Mouse (Mus musculus): ENCODE measurements around the gene Nemf.

The Nemf gene

GRCm38 (mm10) chr12:69304051-69304450, 52.9 kb downstream of the Nemf start:
- DNase-seq (ENCODE audit: low spot score), result no peak

DNA sequence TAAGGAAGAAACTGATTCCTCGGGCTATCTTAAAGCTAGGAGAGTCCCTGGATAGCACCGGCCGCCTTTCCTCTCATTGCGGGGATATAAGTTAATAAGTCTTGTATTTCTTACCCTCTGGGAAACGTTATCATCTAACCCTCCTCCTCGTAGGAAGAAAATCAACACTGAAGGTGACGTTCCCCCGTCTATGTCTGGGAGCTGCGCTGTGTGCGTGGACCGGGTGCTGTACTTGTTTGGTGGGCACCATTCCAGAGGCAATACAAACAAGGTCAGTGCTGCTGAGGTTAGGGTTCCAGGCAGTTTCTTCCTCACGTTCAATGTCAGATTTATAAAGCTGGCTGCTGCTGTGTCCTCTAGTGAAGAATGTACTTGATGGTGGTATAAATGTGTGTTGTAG, 54.8 kb downstream of the Nemf start:
- DNase-seq (ENCODE audit: low spot score), result no peak

GRCm38 (mm10) chr12:69300391-69300790, 56.6 kb downstream of the Nemf start:
- no peak for DNase-seq (ENCODE audit: low spot score)

DNA sequence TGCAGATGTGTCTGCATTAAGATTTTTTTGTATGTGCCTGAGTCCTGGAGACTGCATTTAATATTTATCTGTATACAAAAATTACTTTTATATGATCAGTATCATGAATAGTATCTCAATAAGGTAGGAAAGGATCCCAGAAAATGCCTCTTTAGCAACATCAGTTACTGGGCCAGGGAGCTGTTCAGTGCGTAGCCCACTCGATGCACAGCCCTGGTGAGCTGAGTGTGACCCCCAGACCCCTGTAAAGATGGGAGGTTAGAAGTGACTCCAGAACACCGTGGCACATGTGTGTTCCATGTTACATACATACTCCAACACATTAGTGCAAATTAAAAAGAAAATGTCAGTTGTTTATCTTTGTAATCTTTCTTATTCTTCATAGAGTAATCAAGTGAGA, 57.1 kb downstream of the Nemf start:
- no peak for DNase-seq (ENCODE audit: low spot score)

DNA sequence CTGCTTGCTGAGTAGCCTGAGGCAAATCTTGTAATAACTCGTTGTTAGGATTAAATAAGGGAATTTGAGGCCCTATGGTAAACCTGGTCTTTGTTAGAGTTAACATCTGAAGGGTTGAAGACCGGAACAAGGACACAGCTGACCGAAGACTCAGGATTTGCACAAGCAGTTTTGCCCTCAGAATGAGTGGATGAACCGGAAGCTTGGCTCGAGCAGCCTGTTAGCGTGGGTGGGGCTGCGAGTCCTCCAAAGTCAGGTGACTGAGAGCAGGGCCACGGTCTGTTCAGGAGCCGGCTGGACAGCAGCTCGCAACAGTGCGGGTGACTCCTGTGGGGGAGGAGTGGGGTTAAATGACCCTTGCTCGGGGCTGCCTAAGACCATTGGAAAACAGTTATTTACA, 57.7 kb downstream of the Nemf start:
- DNase-seq (ENCODE audit: low spot score), result no peak

DNA sequence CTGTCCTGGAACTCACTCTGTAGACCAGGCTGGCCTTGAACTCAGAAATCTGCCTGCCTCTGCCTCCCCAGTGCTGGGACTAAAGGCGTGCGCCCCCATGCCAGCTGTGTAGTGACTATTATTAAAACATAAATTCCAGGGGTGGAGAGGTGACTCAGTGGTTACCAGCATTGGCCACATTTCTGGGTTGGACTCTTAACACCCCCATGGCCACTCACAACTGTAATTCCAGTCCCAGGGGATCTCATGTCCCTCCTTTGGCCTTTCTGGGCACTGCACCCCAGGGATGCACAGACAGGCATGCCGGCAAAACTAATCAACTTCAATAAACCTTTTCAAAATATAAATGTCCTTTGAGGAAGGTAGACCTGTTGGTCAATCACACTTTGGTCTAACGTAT, 58.7 kb downstream of the Nemf start:
- no peak for DNase-seq (ENCODE audit: low spot score)

- no peak for DNase-seq (ENCODE audit: low spot score)
Measured at GRCm38 (mm10) chr12:69297411-69298150, 59.4 kb downstream of the Nemf start.

GRCm38 (mm10) chr12:69296511-69297410, 60.2 kb downstream of the Nemf start, which contains the start of gene Klhdc2:
Klhdc2 (plus strand) TSS chr12:69296681.
- peak; percentile 65 for DNase-seq (ENCODE audit: low spot score)

DNA sequence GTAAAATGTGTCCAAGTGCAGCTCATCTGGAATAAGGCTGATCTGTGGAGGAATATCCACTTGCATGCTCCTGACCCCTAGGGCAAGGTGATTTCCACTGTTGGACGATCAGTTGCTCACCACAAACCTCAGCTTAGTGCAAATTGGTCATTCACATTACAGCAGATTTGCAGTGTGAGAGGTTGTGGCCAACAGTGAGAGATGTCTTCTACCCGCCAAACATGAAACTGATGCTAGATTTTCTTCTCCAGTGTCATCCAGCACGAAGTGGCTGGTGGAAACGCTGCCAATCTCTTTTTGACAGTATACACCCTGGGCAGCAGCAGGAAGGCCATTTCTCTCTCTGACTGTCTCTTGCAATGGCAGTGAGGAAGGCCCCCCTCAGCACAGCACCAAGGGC, 61.3 kb downstream of the Nemf start:
- no peak for DNase-seq (ENCODE audit: low spot score)

GRCm38 (mm10) chr12:69294936-69295335, 62.0 kb downstream of the Nemf start:
- DNase-seq (ENCODE audit: low spot score), result no peak

DNA sequence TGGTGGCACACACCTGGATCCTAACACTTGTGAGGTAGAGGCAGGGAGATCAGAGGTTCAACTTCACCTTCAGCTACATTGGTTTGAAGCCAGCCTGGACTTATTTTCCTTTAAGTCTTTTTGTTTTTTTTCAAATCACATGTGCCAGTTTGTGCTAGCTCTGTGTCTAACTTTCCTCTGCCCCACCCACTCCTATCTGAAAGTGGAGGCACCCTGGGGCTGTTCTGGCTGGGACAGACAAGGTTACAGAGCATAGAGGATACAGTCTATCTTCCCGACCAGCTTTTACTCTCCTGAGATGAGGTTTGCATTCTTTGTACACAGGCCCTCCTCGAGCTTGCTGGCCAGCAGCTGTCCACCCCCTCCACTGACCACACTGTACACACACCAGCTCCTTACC, 63.1 kb downstream of the Nemf start:
- DNase-seq (ENCODE audit: low spot score), result peak; percentile 86

- DNase-seq (ENCODE audit: low spot score), result no peak
Measured at GRCm38 (mm10) chr12:69292401-69292800, 64.6 kb downstream of the Nemf start.

DNA sequence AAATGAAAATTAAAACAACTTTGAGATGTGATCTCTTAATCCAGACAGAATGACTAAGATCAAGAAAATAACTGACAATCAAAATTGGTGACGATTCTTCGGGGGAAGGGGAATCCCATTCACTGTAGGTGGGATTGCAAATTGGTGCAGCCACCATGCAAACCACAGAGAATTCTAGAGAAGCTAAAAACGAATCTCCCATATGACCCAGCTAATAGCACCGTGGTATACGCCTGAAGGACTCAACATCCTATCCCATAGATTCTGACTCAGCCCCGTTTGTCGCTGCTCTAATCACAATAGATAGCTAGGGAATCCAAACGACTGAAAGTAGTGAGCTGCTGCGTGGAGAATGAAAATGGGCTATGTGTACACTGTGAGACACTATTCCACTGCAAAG, 68.3 kb downstream of the Nemf start:
- DNase-seq (ENCODE audit: low spot score), result no peak

DNA sequence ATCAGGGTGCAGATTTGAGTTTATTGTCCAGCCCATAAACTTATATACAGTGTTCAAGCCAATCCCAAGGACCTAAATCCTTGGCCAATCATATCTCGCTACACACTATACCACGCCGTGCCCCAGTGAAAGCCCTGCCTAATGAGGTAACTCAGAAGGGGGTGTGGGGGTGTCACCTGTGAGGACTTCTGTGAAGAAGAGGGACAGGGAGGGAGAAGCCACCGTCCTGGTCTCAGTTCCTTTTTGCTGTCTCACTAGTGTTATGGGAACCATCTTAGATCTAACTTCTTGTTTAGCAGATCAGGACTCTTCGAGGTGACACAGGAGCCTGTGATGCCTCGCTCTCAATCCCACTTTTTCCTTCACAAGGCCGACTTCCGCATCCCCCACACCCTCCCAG, 69.4 kb downstream of the Nemf start:
- DNase-seq (ENCODE audit: low spot score), result no peak

- no peak for DNase-seq (ENCODE audit: low spot score)
Measured at GRCm38 (mm10) chr12:69283146-69283545, 73.8 kb downstream of the Nemf start.

GRCm38 (mm10) chr12:69280915-69281314, 76.0 kb downstream of the Nemf start:
- no peak for DNase-seq (ENCODE audit: low spot score)

- no peak for DNase-seq (ENCODE audit: low spot score)
Measured at GRCm38 (mm10) chr12:69279931-69280469, 77.0 kb downstream of the Nemf start.

GRCm38 (mm10) chr12:69268956-69269355, 88.0 kb downstream of the Nemf start:
- DNase-seq (ENCODE audit: low spot score), result no peak

DNA sequence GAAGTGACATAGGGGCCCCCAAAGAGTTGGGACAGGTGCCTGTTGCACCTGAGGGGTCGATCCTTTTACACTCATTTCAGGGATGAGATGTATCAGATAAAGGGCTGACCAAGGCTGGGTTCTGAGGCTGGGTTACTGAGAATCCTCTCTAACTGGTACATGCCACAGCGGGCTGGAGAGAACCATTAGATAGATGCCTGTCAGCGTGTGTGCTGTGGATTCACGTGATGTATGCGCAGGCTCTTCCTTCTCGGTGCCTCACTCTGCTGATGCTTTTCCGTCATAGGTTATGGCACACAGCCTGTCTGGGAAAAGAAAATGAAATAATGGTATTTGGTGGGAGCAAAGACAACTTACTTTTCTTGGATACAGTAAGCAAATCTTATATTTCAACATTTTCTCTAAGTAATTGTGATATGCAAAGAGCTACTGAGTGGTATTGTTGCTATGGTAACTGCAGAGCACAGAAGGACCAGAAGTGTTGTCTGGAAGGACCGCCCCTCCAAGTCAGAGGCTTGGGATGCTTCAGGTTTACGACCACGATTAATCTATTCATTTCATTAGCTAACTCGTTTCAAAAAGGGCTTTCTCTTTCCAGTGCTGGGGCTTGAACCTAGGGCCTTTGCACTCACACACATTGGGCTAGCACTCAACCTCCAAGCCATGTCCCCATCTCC, 88.9 kb downstream of the Nemf start:
- DNase-seq (ENCODE audit: low spot score), result no peak

- no peak for DNase-seq (ENCODE audit: low spot score)
Measured at GRCm38 (mm10) chr12:69265031-69265430, 91.9 kb downstream of the Nemf start.

- DNase-seq (ENCODE audit: low spot score), result no peak
Measured at GRCm38 (mm10) chr12:69262251-69262650, 94.7 kb downstream of the Nemf start.
